Mouse (Mus musculus) small intestine, adult 2 months (tissue): ENCODE measurements around the gene Rerg. TPM values are rescaled to one million over a fixed set of nuclear protein-coding genes. Genes with fewer than 3 reads are reported as not detected.
A peak's percentile ranks its signal among the peaks of the same experiment; 100 is the strongest.

Experiments used
- H3K27ac ChIP-seq: fragments of 200-500 bp; 2 replicates; pipeline ENCODE4 v1.5.1; 2012; ENCODE audit warnings: low read depth, low read length, control low read depth, inconsistent platforms; ENCODE audit not compliant: insufficient read depth
- H3K27me3 ChIP-seq: fragments of 200-500 bp; 2 replicates; pipeline ENCODE4 v1.6.1; 2012; ENCODE audit warnings: mild to moderate bottlenecking, moderate library complexity, low read length, inconsistent platforms; ENCODE audit not compliant: control insufficient read depth, insufficient read depth
- H3K36me3 ChIP-seq: fragments of 200-500 bp; 2 replicates; pipeline ENCODE4 v1.6.1; 2012; ENCODE audit warnings: mild to moderate bottlenecking, low read length, control low read depth, inconsistent platforms; ENCODE audit not compliant: control insufficient read depth, insufficient read depth
- H3K4me1 ChIP-seq: fragments of 200-500 bp; 2 replicates; pipeline ENCODE4 v1.6.1; 2012; ENCODE audit warnings: low read length, inconsistent platforms, mixed read lengths; ENCODE audit not compliant: control insufficient read depth, insufficient read depth, insufficient read length
- H3K4me3 ChIP-seq: fragments of 200-500 bp; 2 replicates; pipeline ENCODE4 v1.5.1; 2012; ENCODE audit warnings: low read depth, mild to moderate bottlenecking, control low read depth, inconsistent platforms, low read length, moderate library complexity
- CTCF ChIP-seq: fragments of 200-500 bp; IDR thresholded peaks from 2 replicates; pipeline ENCODE4 v1.5.1; 2012; ENCODE audit warnings: low read depth, mild to moderate bottlenecking, control low read depth, inconsistent platforms, low read length, moderate library complexity, mixed read lengths; ENCODE audit not compliant: insufficient replicate concordance, insufficient read length; ENCODE audit errors: extremely low read depth
- POLR2A ChIP-seq: fragments of 200-500 bp; IDR thresholded peaks from 2 replicates; pipeline ENCODE4 v1.6.1; 2012; ENCODE audit warnings: low read depth, mild to moderate bottlenecking, control low read depth, inconsistent platforms, low read length, moderate library complexity
- WGBS: fragments of 180-500 bp; shearing (Covaris S2); methylation state at CpG from one replicate; pipeline ENCODE4 v1.1.7; 2018; 5-methylcytosine and 5-hydroxymethylcytosine counted together
- polyA plus RNA-seq: library from polyadenylated mRNA; depleted of rRNA; stranded (reverse); fragments of >200 nt; gene quantifications from 2 replicates; pipeline ENCODE4 v1.2.3, GENCODE M21; 2012; rRNA removed

Gene Rerg
- 2.1 and 3.4 TPM in 2 replicates for polyA plus RNA-seq

DNA sequence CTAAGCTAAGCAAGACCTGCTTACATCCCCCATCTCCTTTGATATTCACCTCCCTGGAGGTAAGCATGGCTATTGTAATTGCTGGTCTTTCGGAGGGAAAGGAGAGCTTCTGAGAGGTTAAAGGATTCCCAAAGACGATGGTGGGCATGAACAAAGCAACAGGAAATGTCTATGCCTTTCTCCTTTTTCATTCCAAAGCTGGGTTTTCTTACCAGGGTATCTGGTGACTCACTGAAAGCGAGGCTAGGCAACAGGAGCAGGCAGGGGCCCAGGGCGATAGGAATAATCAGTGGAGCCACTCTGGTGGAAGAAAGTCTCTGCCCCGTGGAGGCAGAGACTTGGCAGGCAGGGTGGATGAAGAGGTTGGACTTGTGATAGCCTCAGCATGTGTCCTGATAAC is at the start of gene Rerg:
Gene Rerg (minus strand): TSS at position 272 of the 400 bp plus-strand sequence.
- H3K27ac ChIP-seq, result no peak within 1 kb of the TSS
- peak within 1 kb of the TSS; percentile 64 for H3K4me3 ChIP-seq
- peaks cover 5% of the 10 kb centered on the region; the same call in 1 of the 2 replicates for H3K4me1 ChIP-seq
- H3K36me3 ChIP-seq, result no peaks in the 10 kb centered on the region
- WGBS, result 57% methylated on average over 5 of the region's 5 CpGs
- 0 out of 2 replicates have a peak, but pooled peaks cover 7% of the 10 kb centered on the region for H3K27me3 ChIP-seq
- TF ChIP-seq CTCF (no peak), POLR2A (no peak)

GRCm38 (mm10) chr6:137217841-137218463 is 47.7 kb upstream of the Rerg start:
- Histone ChIP-seq H3K36me3 (no peaks in the 10 kb centered on the region), H3K4me3 (no peak overlapping the region), H3K27me3 (peaks cover 2% of the 10 kb centered on the region; the same call in 1 of the 2 replicates), H3K4me1 (no peaks in the 10 kb centered on the region), H3K27ac (no peak overlapping the region)
- TF ChIP-seq POLR2A (no peak), CTCF (no peak)
- WGBS, result 68% methylated on average over 8 of the region's 8 CpGs

GRCm38 (mm10) chr6:137211441-137211840 is 41.1 kb upstream of the Rerg start:
- TF ChIP-seq CTCF, result no peak
- TF ChIP-seq POLR2A, result no peak
- H3K4me3 ChIP-seq, result no peak overlapping the region
- 10% methylated on average over 2 of the region's 2 CpGs for WGBS
- no peaks in the 10 kb centered on the region for H3K36me3 ChIP-seq
- H3K27ac ChIP-seq, result no peak overlapping the region
- peaks cover 5% of the 10 kb centered on the region; the same call in 1 of the 2 replicates for H3K4me1 ChIP-seq
- H3K27me3 ChIP-seq, result no peaks in the 10 kb centered on the region

- 77% methylated on average over 10 of the region's 10 CpGs for WGBS
- TF ChIP-seq POLR2A (no peak), CTCF (no peak)
- no peaks in the 10 kb centered on the region for H3K36me3 ChIP-seq
Measured at GRCm38 (mm10) chr6:137210991-137211390, 40.7 kb upstream of the Rerg start.

DNA sequence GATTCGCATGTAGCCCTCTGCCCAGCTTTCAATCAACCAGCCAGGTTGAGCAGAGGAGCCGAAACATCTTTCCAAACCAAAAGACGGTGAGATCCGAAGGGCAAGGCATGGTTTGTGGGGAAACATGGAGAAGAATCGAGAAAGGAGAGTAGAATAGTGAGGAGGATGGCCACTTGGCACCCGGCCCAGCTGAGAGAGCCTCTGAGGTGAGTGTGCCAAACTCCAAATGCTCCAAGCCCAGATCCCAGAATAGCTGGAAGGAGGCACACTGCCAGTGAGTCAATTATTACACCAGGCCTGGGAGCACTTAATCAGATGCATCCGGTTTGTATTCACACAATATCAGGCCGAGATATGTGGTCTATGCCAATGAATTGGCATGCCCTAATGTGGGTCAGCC is 39.7 kb upstream of the Rerg start:
- no peaks in the 10 kb centered on the region for H3K27me3 ChIP-seq
- H3K4me1 ChIP-seq, result peaks cover 5% of the 10 kb centered on the region; the same call in 1 of the 2 replicates
- no peaks in the 10 kb centered on the region for H3K36me3 ChIP-seq
- H3K4me3 ChIP-seq, result no peak overlapping the region
- WGBS, result 36% methylated on average over 8 of the region's 8 CpGs
- TF ChIP-seq POLR2A (no peak), CTCF (no peak)
- H3K27ac ChIP-seq, result no peak overlapping the region

More at GRCm38 (mm10) chr6:137210991-137211390, 40.7 kb upstream of the Rerg start:
- Histone ChIP-seq H3K27me3 (no peaks in the 10 kb centered on the region), H3K4me1 (peaks cover 5% of the 10 kb centered on the region; the same call in 1 of the 2 replicates), H3K27ac (no peak overlapping the region), H3K4me3 (no peak overlapping the region)

GRCm38 (mm10) chr6:137207126-137207525 is 36.8 kb upstream of the Rerg start:
- TF ChIP-seq CTCF, result no peak
- TF ChIP-seq POLR2A, result no peak
- H3K27me3 ChIP-seq, result no peaks in the 10 kb centered on the region
- H3K4me1 ChIP-seq, result peaks cover 5% of the 10 kb centered on the region; the same call in 1 of the 2 replicates
- WGBS, result 95% methylated on average over 6 of the region's 6 CpGs
- no peak overlapping the region for H3K4me3 ChIP-seq
- H3K27ac ChIP-seq, result no peak overlapping the region
- H3K36me3 ChIP-seq, result no peaks in the 10 kb centered on the region

DNA sequence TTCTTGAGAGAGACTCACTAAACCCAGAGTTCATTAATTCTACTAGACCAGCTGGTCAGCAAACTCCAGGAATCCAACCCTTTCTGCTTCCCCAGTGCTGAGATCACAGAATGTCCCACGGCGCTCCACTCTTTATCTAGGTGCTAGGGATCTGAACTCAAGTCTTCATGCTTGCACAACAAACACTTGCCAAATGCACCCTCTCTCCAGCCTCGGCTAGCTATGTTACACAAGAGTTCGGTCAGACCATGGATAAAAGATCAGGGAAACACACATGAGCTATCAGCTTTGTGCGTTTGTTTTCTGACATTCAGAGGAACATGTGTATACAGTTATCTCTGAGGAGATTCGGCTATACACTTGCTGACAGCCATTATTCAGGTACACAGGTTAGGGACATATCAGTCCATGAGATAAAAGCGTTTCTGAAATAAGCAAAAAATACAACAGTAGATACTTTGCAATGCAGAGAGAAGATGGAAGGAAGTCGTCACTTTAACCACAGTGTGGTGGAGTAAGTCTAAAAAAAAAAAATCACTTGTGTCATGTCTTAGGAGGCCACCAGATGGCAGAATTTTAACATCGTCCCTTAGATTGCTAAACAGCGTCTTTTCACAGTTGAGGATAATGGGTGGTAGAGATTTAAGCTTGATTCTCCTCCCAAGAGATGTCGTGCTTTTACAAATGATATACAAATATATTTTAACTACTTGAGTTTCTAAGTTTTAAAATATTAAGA is 35.5 kb upstream of the Rerg start:
- no peaks in the 10 kb centered on the region for H3K27me3 ChIP-seq
- H3K4me3 ChIP-seq, result no peak overlapping the region
- no peaks in the 10 kb centered on the region for H3K36me3 ChIP-seq
- peaks cover 3% of the 10 kb centered on the region; the same call in 1 of the 2 replicates for H3K4me1 ChIP-seq
- H3K27ac ChIP-seq, result no peak overlapping the region
- TF ChIP-seq CTCF (no peak), POLR2A (no peak)
- WGBS, result 48% methylated on average over 11 of the region's 11 CpGs
